Mouse (Mus musculus) embryo, embryonic 11.5 days (tissue): ENCODE data around the gene Nudt6.

Source experiments
- DNase-seq: peaks from one replicate; pipeline ENCODE4 v3.0.0-alpha.2; 2012; ENCODE audit warnings: low read depth, low spot score

The Nudt6 gene

DNA sequence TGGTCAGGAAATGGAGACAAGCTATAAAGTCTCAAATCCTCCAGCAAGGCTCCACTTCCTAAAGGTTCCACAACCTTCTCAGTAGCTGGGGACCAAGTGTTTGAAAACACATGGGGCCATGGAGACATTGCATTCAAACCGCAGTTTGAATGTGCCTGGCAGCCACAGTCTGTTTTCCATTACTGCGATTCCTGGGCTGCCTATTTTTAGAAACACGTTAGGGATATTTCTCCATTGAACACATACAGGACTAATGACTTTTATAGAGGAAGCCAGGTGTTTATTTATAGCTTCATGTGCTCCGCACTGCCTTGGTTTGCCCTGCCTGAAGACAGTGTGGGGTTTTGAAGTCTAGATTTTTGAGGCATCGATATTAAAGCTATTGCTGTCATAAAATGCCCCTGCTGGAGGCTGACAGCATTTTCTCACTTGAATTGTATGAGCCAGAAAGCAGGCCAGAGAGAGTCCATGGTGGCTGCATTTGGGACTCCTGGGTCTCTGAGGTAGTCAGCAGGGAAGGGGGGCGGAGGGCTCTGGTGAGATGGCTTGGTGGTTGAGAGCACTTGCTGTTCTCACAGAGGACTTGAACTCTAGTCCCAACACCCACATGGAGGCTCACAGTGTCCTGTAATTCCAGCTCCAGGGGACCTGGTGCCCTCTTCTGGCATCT is 36.8 kb downstream of the Nudt6 start:
- DNase-seq = no peak

GRCm38 (mm10) chr3:37381457-37381856 is 38.6 kb downstream of the Nudt6 start:
- DNase-seq = no peak

GRCm38 (mm10) chr3:37379930-37380881 is 39.8 kb downstream of the Nudt6 start:
- DNase-seq = no peak

DNA sequence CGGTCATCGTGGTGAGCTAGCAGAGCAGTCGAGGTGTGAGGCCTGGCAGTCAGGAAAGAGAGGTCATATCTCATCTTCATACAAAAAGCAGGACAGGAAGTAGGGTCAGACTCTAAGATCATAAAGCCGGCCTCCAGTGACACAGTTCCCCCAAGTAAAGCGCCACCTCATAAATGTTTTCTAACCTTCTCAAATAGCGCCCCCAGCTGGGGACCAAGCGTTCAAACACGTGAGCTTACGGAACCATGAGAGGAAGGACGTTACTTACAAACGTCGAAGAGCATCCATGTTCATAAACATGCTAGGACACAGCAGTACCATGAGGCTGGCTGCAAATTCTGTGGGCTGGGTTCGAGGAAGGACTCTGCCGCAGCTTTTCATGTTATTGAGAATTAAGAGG is 40.8 kb downstream of the Nudt6 start:
- DNase-seq = no peak

GRCm38 (mm10) chr3:37378412-37378811 is 41.6 kb downstream of the Nudt6 start:
- no peak for DNase-seq

GRCm38 (mm10) chr3:37377926-37378325 is 42.1 kb downstream of the Nudt6 start:
- DNase-seq = no peak

- no peak for DNase-seq
These were observed 46.3 kb downstream of the Nudt6 start for GRCm38 (mm10) chr3:37373712-37374111.

DNA sequence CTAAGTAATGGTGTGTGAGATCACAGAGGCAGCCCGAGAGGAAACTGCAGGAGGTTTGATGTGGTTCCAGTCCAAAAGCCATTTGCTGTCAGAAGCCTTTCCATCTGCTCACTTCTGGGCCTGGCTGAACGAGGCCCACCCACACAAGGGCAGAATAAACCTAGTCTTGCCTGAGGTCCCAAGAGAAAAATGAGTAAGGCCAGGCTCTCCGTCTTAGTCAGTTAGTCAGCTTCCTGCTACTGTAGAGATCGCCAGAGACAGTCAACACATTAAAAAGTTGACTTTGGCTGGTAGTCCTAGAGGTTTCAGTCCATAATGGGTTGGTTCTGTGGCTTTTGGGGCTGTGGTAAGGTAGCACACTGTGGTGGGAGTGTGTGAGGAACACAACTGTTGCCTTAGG is 49.6 kb downstream of the Nudt6 start:
- no peak for DNase-seq

DNA sequence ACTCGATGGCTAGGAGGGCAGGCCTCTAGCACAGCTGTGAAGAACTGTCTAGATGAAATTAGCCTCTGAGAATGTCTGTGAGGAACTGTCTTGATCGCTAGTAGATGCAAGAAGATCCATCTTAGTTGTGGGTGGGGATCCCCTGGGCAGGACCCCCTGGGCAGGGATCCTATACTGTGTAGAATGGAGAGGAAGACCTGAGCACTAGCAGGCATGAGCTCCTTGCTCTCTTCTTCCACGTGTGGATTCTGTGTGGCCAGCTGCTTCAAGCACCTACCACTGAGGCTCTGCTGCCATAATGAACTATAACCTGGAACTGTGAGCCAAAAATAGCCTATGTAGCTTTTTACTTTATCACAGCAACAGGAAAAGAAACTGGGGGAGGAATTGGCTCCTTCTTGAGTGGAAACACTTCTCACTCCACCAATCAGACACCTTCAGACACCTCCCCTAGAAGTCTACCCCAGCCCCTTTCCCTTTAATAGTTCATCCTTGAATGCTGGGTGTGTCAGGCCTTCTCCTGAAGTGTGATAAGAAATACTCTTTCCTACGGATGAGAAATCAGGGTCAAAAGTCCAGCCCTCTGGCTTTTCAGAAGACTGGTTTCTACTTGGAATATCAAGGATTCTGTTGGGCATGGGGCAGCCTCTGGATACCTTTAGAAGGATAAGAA is 53.5 kb downstream of the Nudt6 start:
- no peak for DNase-seq

- no peak for DNase-seq
These were observed 54.0 kb downstream of the Nudt6 start for GRCm38 (mm10) chr3:37365976-37366375.

DNA sequence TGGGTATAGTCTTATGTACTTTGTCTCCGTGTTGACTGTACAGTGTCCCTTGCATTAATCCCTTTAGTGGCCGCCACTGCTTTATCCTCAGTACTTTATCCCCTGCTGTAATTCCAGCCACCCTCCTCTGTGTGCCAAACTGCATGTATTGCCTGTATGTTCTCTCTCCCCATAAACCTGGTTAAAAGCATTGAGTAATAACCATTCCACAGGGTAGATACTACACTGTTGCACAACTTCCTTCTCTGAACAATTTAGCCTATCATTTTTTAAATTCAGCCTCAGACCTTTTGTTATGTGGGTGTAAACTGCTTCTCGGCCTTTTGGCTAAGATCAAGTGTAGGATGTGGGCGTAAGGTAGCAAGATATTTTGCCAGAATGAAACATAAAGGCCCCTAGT is 54.9 kb downstream of the Nudt6 start:
- DNase-seq = no peak

DNA sequence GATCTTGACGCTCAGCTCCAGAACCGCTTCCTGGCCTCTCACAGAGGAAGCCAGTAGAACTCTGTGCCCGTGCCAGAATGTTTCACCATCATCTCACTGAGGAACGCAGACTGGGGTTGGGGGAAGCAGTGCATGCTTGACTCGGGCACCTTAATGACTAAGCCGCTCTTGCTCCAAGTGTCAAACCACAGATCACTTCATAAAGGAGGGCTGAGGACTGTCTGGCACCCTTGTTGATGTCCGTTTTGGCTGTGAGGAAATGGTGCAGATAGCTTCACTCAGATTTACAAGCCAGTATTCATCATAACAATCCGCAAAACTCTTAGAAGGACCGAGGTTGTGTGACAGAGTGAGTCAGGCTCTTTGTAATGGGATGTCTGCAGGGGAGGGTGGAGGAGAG is 59.3 kb downstream of the Nudt6 start:
- no peak for DNase-seq
